Mouse (Mus musculus) testis, adult 2 months (tissue): Measurements from ENCODE around the gene Ptpa.

ENCODE experiments used
- CTCF ChIP-seq: fragments of 200-500 bp; IDR thresholded peaks from 2 replicates; pipeline ENCODE4 v1.5.1; 2012; ENCODE audit warnings: low read depth, mild to moderate bottlenecking, inconsistent platforms, low read length, moderate library complexity; ENCODE audit not compliant: control insufficient read depth, insufficient read depth, insufficient replicate concordance
- POLR2A ChIP-seq: fragments of 200-500 bp; IDR thresholded peaks from 2 replicates; pipeline ENCODE4 v1.6.1; 2012; ENCODE audit warnings: low read depth, mild to moderate bottlenecking, inconsistent platforms, low read length, moderate library complexity; ENCODE audit not compliant: control insufficient read depth

- no peak for TF ChIP-seq CTCF
- TF ChIP-seq POLR2A, result no peak
These were observed 24.4 kb downstream of the Ptpa start for GRCm38 (mm10) chr2:30440211-30440700.
